Mouse (Mus musculus) forebrain, embryonic 15.5 days (tissue): ENCODE measurements around the gene Cdh6. TPM values are rescaled to one million over a fixed set of nuclear protein-coding genes. Genes with fewer than 3 reads are reported as not detected.
A peak's percentile ranks its signal among the peaks of the same experiment; 100 is the strongest.

Experiments
- ATAC-seq: fragments of 200-750 bp; cut with Nextera tagmentation; replicated peaks from 2 replicates; pipeline ENCODE4 v1.8.0; 2017; ENCODE audit warnings: mild to moderate bottlenecking, moderate TSS enrichment, moderate library complexity
- H3K27ac ChIP-seq: fragments of 300-500 bp; sonication (generic); replicated peaks from 2 replicates; pipeline ENCODE4 v1.5.1; 2015; ENCODE audit warnings: mild to moderate bottlenecking, inconsistent platforms
- H3K27me3 ChIP-seq: fragments of 300-500 bp; sonication (generic); 2 replicates; pipeline ENCODE4 v1.6.1; 2015; ENCODE audit warnings: inconsistent platforms
- H3K36me3 ChIP-seq: fragments of 300-500 bp; sonication (generic); 2 replicates; pipeline ENCODE4 v1.6.1; 2015; ENCODE audit warnings: mild to moderate bottlenecking, inconsistent platforms
- H3K4me1 ChIP-seq: fragments of 300-500 bp; sonication (generic); 2 replicates; pipeline ENCODE4 v1.6.1; 2015; ENCODE audit warnings: inconsistent platforms
- H3K4me2 ChIP-seq: fragments of 300-500 bp; sonication (generic); replicated peaks from 2 replicates; pipeline ENCODE4 v1.6.1; 2015; ENCODE audit warnings: mild to moderate bottlenecking, inconsistent platforms
- H3K4me3 ChIP-seq: fragments of 300-500 bp; sonication (generic); 2 replicates; pipeline ENCODE4 v1.5.1; 2015; ENCODE audit warnings: mild to moderate bottlenecking, inconsistent platforms
- H3K9ac ChIP-seq: fragments of 300-500 bp; sonication (generic); replicated peaks from 2 replicates; pipeline ENCODE4 v1.6.1; 2015; ENCODE audit warnings: mild to moderate bottlenecking, inconsistent platforms
- H3K9me3 ChIP-seq: fragments of 300-500 bp; sonication (generic); 2 replicates; pipeline ENCODE4 v1.6.1; 2016; ENCODE audit warnings: inconsistent platforms
- WGBS: fragments of 180-500 bp; shearing (Covaris S2); methylation state at CpG from one replicate; pipeline ENCODE4 v1.1.7; 2015; ENCODE audit warnings: mixed read lengths; 5-methylcytosine and 5-hydroxymethylcytosine counted together
- polyA plus RNA-seq: library from polyadenylated mRNA; unstranded; fragments of >200 nt; fragmentation: Nextera tagmentation; extraction: Ambion mirVana; gene quantifications from 2 replicates; pipeline ENCODE4 v1.2.1, GENCODE M21; 2015

The Cdh6 gene
- polyA plus RNA-seq, 1 experiment from 2014 or later = 10.3 TPM

- 36% methylated on average over 7 of the region's 7 CpGs for WGBS
These were observed 84.9 kb downstream of the Cdh6 start for GRCm38 (mm10) chr15:13088504-13089058.

DNA sequence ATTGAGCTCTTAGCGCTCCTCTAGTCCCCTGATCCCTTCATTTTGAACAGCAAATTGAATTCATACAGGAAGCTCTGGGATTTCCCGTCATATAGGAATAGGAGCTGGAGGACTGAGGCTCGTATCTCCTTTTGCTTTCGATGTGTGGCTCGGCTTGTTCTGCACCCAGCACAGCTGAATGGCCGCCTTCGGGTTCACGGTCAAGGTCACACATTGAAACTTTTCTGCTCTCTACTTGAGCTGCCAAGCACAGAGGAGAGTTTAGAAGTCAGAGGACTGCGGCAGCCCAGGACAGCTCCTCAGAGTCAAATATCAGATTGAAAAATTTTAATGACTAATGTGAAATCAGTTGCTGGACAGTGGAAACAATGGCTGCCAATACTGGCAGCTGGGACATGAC is 88.7 kb downstream of the Cdh6 start:
- no peak overlapping the region for H3K9ac ChIP-seq
- no peak overlapping the region for H3K4me2 ChIP-seq
- no peak overlapping the region for H3K27ac ChIP-seq
- H3K9me3 ChIP-seq = no peaks in the 10 kb centered on the region
- 87% methylated on average over 9 of the region's 9 CpGs for WGBS
- H3K27me3 ChIP-seq = no peaks in the 10 kb centered on the region
- H3K36me3 ChIP-seq = no peaks in the 10 kb centered on the region
- no peak overlapping the region for H3K4me3 ChIP-seq
- ATAC-seq = no peak
- no peaks in the 10 kb centered on the region for H3K4me1 ChIP-seq

More at GRCm38 (mm10) chr15:13088504-13089058, 84.9 kb downstream of the Cdh6 start:
- Histone ChIP-seq H3K4me2 (no peak overlapping the region), H3K4me3 (no peak overlapping the region), H3K27ac (no peak overlapping the region), H3K4me1 (no peaks in the 10 kb centered on the region), H3K27me3 (no peaks in the 10 kb centered on the region), H3K9me3 (no peaks in the 10 kb centered on the region), H3K36me3 (no peaks in the 10 kb centered on the region), H3K9ac (no peak overlapping the region)
- ATAC-seq = peak; percentile 85

- WGBS = 82% methylated on average over 8 of the region's 8 CpGs
- no peak for ATAC-seq
- Histone ChIP-seq H3K9ac (no peak overlapping the region), H3K36me3 (no peaks in the 10 kb centered on the region), H3K4me2 (no peak overlapping the region), H3K27ac (no peak overlapping the region), H3K4me3 (no peak overlapping the region), H3K4me1 (no peaks in the 10 kb centered on the region), H3K27me3 (no peaks in the 10 kb centered on the region), H3K9me3 (no peaks in the 10 kb centered on the region)
These were observed 96.4 kb downstream of the Cdh6 start for GRCm38 (mm10) chr15:13076908-13077669.

- Histone ChIP-seq H3K9me3 (no peaks in the 10 kb centered on the region), H3K4me2 (no peak overlapping the region), H3K4me1 (no peaks in the 10 kb centered on the region), H3K9ac (no peak overlapping the region), H3K27me3 (no peaks in the 10 kb centered on the region), H3K36me3 (no peaks in the 10 kb centered on the region), H3K4me3 (no peak overlapping the region), H3K27ac (no peak overlapping the region)
- ATAC-seq = no peak
- 71% methylated on average over 4 of the region's 4 CpGs for WGBS
These were observed 99.4 kb downstream of the Cdh6 start for GRCm38 (mm10) chr15:13074047-13074446.

DNA sequence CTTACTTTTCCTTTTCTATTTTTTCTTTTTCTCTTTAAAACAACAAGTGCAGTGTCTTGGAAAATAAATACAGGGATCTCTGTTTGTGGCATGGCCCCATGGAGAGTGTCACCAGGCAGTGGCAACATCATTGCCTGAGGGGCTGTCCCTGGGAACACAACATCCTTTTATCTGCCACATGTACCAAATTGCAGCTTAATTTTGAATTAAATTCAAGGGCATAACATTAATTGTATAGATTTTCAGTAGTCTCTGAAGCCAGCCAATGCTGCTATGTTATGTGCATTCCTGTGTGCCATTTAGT is 105.3 kb downstream of the Cdh6 start:
- no peak for ATAC-seq
- peak overlapping the region; percentile 49 for H3K4me2 ChIP-seq
- H3K9me3 ChIP-seq = no peaks in the 10 kb centered on the region
- peaks cover 21% of the 10 kb centered on the region for H3K4me1 ChIP-seq
- no peaks in the 10 kb centered on the region for H3K36me3 ChIP-seq
- no peak overlapping the region; the same call in 1 of the 2 replicates for H3K9ac ChIP-seq
- peak overlapping the region; percentile 33; the same call in 1 of the 2 replicates for H3K4me3 ChIP-seq
- no peak overlapping the region for H3K27ac ChIP-seq
- no peaks in the 10 kb centered on the region for H3K27me3 ChIP-seq

- peak overlapping the region; percentile 42; the same call in 1 of the 2 replicates for H3K9ac ChIP-seq
- no peak overlapping the region for H3K27ac ChIP-seq
- peak overlapping the region; percentile 33 for H3K4me3 ChIP-seq
- peak overlapping the region; percentile 49 for H3K4me2 ChIP-seq
- no peaks in the 10 kb centered on the region for H3K9me3 ChIP-seq
- 17% methylated on average over 20 of the region's 20 CpGs for WGBS
- peaks cover 21% of the 10 kb centered on the region for H3K4me1 ChIP-seq
- no peaks in the 10 kb centered on the region for H3K36me3 ChIP-seq
- peak; percentile 47; the same call in 1 of the 2 replicates for ATAC-seq
- no peaks in the 10 kb centered on the region for H3K27me3 ChIP-seq
These were observed 105.9 kb downstream of the Cdh6 start for GRCm38 (mm10) chr15:13067429-13068212.

GRCm38 (mm10) chr15:13066765-13067164 is 106.7 kb downstream of the Cdh6 start:
- no peak overlapping the region for H3K9ac ChIP-seq
- H3K4me3 ChIP-seq = no peak overlapping the region
- 28% methylated on average over 9 of the region's 9 CpGs for WGBS
- H3K27me3 ChIP-seq = no peaks in the 10 kb centered on the region
- H3K27ac ChIP-seq = no peak overlapping the region
- no peaks in the 10 kb centered on the region for H3K36me3 ChIP-seq
- peaks cover 21% of the 10 kb centered on the region for H3K4me1 ChIP-seq
- peak overlapping the region; percentile 49 for H3K4me2 ChIP-seq
- H3K9me3 ChIP-seq = no peaks in the 10 kb centered on the region
- ATAC-seq = 0 out of 2 replicates have a peak, but pooled peaks have one; percentile 17

- WGBS = 97% methylated on average over 13 of the region's 13 CpGs
- ATAC-seq = no peak
These were observed 109.8 kb downstream of the Cdh6 start for GRCm38 (mm10) chr15:13063633-13064032.

GRCm38 (mm10) chr15:13057728-13058127 is 115.7 kb downstream of the Cdh6 start:
- Histone ChIP-seq H3K4me3 (no peak overlapping the region), H3K27me3 (no peaks in the 10 kb centered on the region), H3K36me3 (no peaks in the 10 kb centered on the region), H3K9me3 (no peaks in the 10 kb centered on the region), H3K4me1 (0 out of 2 replicates have a peak, but pooled peaks cover 3% of the 10 kb centered on the region), H3K27ac (no peak overlapping the region), H3K4me2 (no peak overlapping the region), H3K9ac (no peak overlapping the region)
- no peak; the same call in 1 of the 2 replicates for ATAC-seq
- 70% methylated on average over 5 of the region's 5 CpGs for WGBS

More at GRCm38 (mm10) chr15:13063633-13064032, 109.8 kb downstream of the Cdh6 start:
- Histone ChIP-seq H3K4me1 (peaks cover 20% of the 10 kb centered on the region), H3K9ac (no peak overlapping the region), H3K36me3 (no peaks in the 10 kb centered on the region), H3K4me3 (no peak overlapping the region), H3K27ac (no peak overlapping the region), H3K9me3 (no peaks in the 10 kb centered on the region), H3K4me2 (no peak overlapping the region), H3K27me3 (no peaks in the 10 kb centered on the region)

- H3K27ac ChIP-seq = no peak overlapping the region
- no peak overlapping the region for H3K9ac ChIP-seq
- 79% methylated on average over 10 of the region's 10 CpGs for WGBS
- H3K4me2 ChIP-seq = no peak overlapping the region
- no peaks in the 10 kb centered on the region for H3K36me3 ChIP-seq
- H3K9me3 ChIP-seq = no peaks in the 10 kb centered on the region
- H3K4me3 ChIP-seq = no peak overlapping the region
- ATAC-seq = no peak; the same call in 1 of the 2 replicates
- H3K4me1 ChIP-seq = 0 out of 2 replicates have a peak, but pooled peaks cover 3% of the 10 kb centered on the region
- H3K27me3 ChIP-seq = no peaks in the 10 kb centered on the region
These were observed 116.2 kb downstream of the Cdh6 start for GRCm38 (mm10) chr15:13057302-13057701.

GRCm38 (mm10) chr15:13047910-13048309 is 125.6 kb downstream of the Cdh6 start:
- no peak overlapping the region for H3K9ac ChIP-seq
- H3K9me3 ChIP-seq = no peaks in the 10 kb centered on the region
- no peak overlapping the region for H3K27ac ChIP-seq
- 79% methylated on average over 7 of the region's 7 CpGs for WGBS
- no peaks in the 10 kb centered on the region for H3K36me3 ChIP-seq
- no peaks in the 10 kb centered on the region for H3K27me3 ChIP-seq
- no peak overlapping the region for H3K4me3 ChIP-seq
- H3K4me1 ChIP-seq = no peaks in the 10 kb centered on the region
- H3K4me2 ChIP-seq = no peak overlapping the region
- no peak for ATAC-seq

GRCm38 (mm10) chr15:13034436-13034835 is 139.0 kb downstream of the Cdh6 start:
- no peaks in the 10 kb centered on the region for H3K4me1 ChIP-seq
- H3K9ac ChIP-seq = no peak overlapping the region
- ATAC-seq = no peak
- no peaks in the 10 kb centered on the region for H3K27me3 ChIP-seq
- no peak overlapping the region for H3K27ac ChIP-seq
- H3K36me3 ChIP-seq = no peaks in the 10 kb centered on the region
- H3K4me2 ChIP-seq = no peak overlapping the region
- H3K4me3 ChIP-seq = no peak overlapping the region
- H3K9me3 ChIP-seq = no peaks in the 10 kb centered on the region
- 69% methylated on average over 16 of the region's 16 CpGs for WGBS
